Mouse (Mus musculus) retina, postnatal 7 days (tissue): ENCODE results near the gene Elp5.
A peak's percentile ranks its signal among the peaks of the same experiment; 100 is the strongest.
"Not testable (repeated sequence)": the region's sequence is repeated elsewhere in the genome, so short reads cannot be mapped to it uniquely, and the experiment has no call there.

Experiments
- DNase-seq: peaks from one replicate; pipeline ENCODE4 v3.0.0-alpha.2; 2012; ENCODE audit warnings: low read depth, low spot score

Elp5 gene

DNA sequence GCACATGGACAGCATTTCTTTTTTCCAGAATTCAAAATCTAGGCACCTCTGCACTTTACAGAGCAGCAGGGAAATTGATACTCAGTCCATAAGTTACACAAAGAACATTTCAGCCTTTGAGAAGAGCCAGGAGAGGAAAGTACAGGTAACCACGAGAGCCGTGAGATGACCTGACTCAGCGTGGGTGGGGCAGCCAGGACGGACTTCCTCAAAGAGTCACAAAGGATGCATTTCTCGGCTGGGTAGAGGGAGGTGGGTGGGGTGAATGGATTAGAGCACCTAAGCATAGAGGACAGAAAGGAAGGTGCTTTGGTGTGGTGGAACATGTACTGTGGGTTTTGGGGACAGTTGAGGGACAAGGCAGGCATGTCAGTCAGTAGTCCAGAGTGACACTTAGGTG is 20.5 kb downstream of the Elp5 start:
- DNase-seq, result no peak

GRCm38 (mm10) chr11:69960616-69961015 is 21.7 kb downstream of the Elp5 start:
- DNase-seq, result no peak

GRCm38 (mm10) chr11:69956218-69956617 is 26.1 kb downstream of the Elp5 start:
- no peak for DNase-seq

DNA sequence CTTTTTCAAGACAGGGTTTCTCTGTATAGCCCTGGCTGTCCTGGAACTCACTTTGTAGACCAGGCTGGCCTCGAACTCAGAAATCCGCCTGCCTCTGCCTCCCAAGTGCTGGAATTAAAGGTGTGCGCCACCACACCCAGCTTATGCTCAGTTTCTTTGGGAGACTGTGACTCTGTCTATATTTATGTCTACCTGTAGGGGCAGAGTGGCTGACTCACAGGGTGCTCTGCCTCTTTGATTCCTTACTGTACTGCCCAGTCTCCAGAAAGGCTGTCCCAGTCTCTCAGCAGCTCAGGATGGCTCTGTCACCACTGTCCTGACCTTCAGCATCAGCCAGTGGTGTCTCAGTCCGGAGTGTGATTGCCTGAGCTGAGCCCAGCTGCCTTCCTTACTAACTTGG is 26.7 kb downstream of the Elp5 start:
- DNase-seq, result not testable (repeated sequence)

DNA sequence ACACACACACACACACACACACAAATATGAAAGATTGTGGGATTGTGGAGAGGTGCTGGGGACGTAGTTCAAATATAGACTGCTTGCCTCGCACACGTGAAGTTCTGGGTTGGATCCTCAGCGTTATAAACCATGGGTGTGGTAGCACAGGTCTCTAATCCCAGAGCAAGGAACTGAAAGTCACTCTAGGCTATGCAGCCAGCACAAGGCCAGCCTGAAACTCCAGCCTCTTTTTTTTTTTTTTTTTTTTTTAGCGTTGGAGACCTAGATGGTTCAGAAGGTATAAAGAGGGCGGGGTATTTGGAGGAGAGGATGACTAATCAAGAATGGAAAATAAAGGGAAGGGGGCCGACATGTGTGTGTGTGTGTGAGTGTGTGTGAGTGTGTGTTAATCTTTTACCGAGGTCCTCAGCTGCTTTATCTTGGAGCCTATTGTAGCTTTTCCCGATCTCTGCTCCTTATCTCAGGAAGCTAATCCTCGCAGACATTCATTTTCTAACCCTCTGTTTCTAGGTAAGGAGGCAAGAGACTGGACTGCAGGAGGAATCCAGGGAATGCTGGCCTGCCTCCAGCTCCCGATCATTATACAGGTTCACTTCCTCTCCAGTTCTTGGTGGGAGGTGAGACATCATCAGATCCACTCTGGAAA is 28.9 kb downstream of the Elp5 start:
- no peak for DNase-seq

DNA sequence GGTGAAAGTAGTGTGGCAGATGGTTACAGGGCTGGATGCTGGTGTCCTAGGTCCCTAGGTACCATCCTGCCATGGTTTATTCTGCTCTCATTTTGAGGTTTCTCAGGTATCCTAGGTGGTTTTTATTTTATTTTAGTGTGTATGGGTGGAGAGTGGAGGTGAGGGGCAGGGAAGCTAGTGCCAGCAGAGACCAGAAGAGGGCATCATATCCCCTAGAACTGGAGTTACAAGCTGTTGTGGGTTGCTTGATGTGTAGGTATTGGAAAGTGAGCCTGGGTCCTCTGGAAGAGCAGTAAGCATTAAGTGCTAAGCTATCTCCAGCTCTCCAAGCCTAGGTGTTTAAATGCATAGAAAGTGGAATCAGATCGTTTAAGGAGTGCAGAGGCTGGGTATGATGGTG is 30.0 kb downstream of the Elp5 start:
- no peak for DNase-seq

GRCm38 (mm10) chr11:69950807-69951459 is 31.4 kb downstream of the Elp5 start:
- DNase-seq, result no peak

DNA sequence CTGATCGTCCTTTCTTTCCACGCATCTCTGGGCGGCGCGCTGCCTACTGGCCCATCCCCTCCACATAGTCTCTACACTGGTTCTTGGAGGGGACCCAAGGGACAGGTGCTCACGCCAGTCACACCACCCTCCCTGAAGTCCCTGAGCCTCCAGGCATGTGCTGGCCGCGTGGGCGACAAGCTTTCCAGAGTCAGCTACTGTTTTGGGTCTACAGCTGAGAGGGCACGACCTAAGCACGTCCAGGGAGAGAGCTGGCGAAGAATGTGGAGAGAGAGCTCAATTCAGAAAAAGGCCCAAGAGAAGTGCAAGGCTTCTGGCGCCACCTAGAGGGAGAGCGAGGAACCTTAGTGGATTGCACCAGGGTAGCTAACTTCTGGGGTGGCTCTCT is 33.6 kb downstream of the Elp5 start:
- peak; percentile 81 for DNase-seq

- DNase-seq, result peak; percentile 57
Observed at GRCm38 (mm10) chr11:69948066-69948762, 34.1 kb downstream of the Elp5 start, which contains the start of gene Slc2a4. TSS of gene Slc2a4 (minus strand) at chr11:69948188.

GRCm38 (mm10) chr11:69947337-69948065 is 34.8 kb downstream of the Elp5 start:
- no peak for DNase-seq

- no peak for DNase-seq
Observed at GRCm38 (mm10) chr11:69945997-69946891, 36.1 kb downstream of the Elp5 start.

DNA sequence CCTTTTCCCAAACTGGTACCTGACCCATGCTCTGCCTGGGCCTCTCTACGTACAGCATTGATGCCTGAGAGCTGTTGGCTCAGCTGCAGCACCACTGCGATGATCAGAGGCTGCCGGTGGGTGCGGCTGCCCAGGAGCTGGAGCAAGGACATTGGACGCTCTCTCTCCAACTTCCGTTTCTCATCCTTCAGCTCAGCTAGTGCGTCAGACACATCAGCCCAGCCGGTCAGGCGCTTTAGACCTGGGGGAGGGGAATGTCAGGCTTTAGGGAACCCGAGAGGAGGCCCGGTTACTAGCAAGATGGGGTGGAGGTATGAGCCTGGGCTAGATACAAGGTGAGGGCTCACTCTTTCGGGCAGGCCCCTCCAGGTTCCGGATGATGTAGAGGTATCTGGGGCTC is 37.1 kb downstream of the Elp5 start:
- no peak for DNase-seq

- no peak for DNase-seq
Observed at GRCm38 (mm10) chr11:69940962-69941361, 41.4 kb downstream of the Elp5 start.

- no peak for DNase-seq
Observed at GRCm38 (mm10) chr11:69939731-69940130, 42.6 kb downstream of the Elp5 start.

DNA sequence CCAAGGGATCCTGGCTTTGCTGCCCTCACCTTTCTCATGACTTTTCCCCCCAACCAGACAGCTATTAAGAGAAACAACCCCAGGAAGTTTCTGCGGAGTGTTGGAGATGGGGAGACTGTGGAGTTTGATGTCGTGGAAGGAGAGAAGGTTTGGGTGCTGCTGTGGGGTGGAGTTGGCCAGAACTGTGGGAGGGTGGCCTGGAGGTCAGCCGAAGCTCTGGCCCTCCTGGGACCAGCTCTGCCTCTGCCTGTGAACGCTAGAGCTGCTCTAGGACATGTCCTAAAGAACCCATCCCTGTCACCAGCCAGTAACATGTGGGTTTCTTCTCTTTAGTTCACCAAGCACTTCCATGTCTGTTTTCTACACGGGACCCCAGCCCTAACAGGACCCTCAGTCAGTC is 43.1 kb downstream of the Elp5 start:
- no peak for DNase-seq

DNA sequence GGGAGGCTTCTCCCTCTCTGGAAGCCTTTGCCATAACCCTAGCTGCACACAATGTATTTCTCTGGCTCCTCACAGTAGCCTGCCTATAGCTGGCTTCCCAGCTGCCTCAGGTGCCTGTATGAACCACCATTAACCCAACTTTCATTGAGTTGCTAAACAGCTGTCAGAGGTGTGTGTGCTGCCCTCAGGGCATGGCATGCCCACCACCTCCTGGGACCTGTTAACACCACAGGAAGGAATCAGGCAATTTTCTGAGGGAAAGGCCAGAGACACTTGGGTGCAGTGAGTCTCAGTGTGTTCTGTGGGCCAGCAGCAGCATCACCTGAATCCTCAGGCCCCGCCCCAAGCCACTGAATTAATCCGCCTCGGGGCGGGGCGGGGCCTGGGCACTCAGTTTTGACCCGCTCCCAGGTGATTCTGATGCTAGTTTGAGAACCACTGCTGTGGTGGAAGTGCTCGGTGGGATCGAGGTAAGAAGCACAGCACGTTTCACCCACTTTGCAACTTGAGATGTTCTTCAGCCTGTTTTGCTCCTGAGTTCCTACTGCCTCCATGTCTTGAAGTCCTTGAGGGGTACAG is 43.8 kb downstream of the Elp5 start:
- DNase-seq, result no peak

GRCm38 (mm10) chr11:69937834-69938233 is 44.5 kb downstream of the Elp5 start:
- no peak for DNase-seq

DNA sequence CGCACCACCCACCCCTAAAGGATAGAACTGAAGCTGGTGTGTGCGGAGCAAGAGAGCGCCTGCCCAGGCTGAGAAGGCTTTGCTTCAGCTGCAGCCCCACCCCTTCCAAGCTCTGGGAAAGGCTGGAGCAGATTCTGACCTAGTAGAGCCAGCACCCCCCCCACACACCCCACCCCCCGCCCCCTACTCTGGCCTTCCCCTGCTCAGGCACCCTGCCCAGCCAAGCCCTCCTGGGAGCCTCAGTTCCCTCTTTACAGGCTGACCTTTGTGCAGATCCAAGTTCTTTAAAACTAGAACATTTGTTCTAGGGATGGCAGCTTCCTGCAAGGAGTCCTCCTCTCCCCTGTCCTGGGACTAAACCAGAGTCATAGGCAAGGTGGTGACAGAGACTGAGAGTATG is 44.9 kb downstream of the Elp5 start:
- DNase-seq, result no peak

- no peak for DNase-seq
Observed at GRCm38 (mm10) chr11:69936714-69937347, 45.5 kb downstream of the Elp5 start.

GRCm38 (mm10) chr11:69936156-69936555 is 46.2 kb downstream of the Elp5 start:
- DNase-seq, result no peak
